Mouse (Mus musculus) thymus, adult 2 months (tissue): ENCODE results near the gene Sult5a1.

Source experiments
- CTCF ChIP-seq: fragments of 200-500 bp; IDR thresholded peaks from 2 replicates; pipeline ENCODE4 v1.5.1; 2012; ENCODE audit warnings: mild to moderate bottlenecking, control low read depth, low read length, moderate library complexity, borderline replicate concordance; ENCODE audit not compliant: control insufficient read depth, poor library complexity, insufficient read depth; ENCODE audit errors: extremely low read depth
- POLR2A ChIP-seq: fragments of 200-500 bp; IDR thresholded peaks from 2 replicates; pipeline ENCODE4 v1.6.1; 2012; ENCODE audit warnings: mild to moderate bottlenecking, low read length, control low read depth, moderate library complexity; ENCODE audit not compliant: control insufficient read depth, poor library complexity, insufficient read depth; ENCODE audit errors: extremely low read depth

DNA sequence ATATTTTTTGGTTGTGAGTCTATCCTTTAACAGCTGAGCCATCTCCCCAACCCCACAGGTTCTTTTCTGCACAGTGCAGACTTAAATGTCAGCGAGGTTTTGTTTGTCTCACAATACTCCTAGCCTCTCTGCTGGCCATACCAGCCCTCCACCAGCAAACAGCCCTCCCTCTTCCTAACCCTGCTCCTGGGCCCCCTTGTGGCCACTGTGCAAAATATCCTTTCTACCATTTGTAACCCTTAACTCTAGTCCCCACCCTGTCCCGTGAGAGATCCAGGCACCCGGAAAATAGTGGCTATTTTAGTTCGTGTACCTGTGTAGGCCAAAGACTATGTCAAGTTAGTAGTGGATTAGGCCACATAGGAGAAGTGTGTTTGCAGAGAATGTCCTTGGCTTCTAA lies 47.5 kb downstream of the Sult5a1 start:
- peak; percentile 39; the same call in 1 of the 2 replicates for TF ChIP-seq CTCF
- no peak for TF ChIP-seq POLR2A
